Mouse (Mus musculus): Measurements from ENCODE around the gene Cercam.
"Not testable (repeated sequence)": the region's sequence is repeated elsewhere in the genome, so short reads cannot be mapped to it uniquely, and the experiment has no call there.

The Cercam gene

DNA sequence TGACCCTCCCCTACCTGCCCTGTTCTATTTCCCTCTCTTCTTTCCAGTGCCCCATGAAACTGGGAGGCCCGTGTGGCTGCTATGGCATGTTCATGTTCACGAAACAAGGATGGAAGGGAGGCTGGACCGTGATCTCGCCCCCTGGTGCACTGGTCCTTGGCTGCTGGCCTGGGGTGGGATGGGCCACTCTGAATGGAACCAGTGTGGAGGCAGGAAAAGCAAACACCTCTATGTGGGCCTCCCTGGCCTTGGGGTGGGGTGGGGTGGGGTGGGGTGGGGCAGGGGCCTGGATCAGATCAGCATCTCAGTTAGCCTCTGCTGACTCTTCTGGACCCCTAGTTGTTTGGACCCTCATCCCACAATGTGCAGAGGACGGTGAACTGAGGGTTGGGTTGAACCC is 15.2 kb upstream of the Cercam start:
- no peak for DNase-seq (ENCODE audit: low spot score)

DNA sequence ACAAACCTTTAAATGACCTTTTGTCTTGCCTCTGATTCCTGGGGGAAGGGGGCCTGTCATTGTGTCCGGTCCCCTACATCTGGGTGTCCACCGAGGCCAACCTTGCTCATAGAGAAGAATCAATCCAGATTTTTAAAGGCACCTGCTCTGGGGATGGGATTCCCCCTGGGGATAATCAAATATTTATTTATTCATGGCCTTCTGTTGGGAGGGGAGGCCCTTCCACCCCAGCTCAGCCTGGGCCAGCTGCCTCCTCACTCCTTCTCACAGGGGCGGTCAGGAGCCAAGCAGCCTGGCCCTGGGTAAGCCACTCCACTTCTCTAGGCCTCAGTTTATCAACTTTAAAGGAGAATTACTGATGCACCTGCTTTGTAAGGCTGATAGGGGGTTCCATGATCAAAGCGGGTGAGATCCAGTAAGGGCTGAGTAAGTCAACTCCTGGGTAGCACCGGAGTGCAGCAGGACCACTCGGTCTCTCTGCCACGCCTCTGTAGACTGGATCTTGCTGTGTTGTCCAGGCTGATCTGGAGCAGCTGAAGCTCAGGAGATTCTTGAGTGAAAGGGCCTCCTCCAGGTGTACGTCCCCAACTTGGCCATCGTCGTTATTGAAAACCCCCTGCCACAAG is 13.3 kb upstream of the Cercam start:
- no peak for DNase-seq (ENCODE audit: low spot score)

DNA sequence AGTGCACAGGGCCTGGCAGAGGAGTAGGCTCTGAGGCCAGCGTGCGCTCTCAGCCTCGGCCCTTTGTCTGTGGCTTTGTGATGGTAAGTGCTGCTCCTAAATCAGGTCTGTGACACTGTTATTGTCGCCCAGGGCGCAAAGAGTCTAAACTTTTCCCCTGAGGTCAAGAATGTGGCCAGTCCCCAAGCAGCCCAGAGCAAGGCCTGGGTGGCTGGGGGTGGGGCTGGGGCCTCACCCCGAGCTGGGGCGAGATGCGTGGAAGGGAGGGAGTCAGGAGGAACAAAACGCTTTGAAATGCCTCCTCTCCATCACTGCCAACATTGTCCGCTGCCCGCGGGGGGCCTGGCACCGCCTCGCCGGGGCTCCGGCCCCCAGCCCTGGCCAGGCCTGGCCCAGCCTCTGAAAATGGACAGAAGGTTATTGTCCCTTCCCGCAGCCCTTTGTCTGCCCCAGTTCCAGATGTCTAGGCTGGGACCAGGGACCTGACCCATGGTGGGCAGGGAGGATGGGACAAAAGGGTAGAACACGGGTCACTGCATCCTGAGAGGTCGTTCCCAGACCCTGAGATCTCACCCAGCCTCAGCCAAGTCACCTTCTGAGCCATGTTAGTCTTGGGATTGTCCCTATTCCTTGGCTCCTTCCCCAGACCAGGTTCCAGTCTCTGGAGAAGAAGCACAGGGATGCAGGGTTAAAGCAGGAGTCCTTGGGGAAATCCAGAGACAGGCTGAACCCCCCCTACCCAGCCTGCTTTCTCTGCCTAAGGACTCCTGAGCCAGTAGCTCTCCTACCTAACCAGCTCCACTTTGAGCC is 12.3 kb upstream of the Cercam start:
- no peak for DNase-seq (ENCODE audit: low spot score)

DNA sequence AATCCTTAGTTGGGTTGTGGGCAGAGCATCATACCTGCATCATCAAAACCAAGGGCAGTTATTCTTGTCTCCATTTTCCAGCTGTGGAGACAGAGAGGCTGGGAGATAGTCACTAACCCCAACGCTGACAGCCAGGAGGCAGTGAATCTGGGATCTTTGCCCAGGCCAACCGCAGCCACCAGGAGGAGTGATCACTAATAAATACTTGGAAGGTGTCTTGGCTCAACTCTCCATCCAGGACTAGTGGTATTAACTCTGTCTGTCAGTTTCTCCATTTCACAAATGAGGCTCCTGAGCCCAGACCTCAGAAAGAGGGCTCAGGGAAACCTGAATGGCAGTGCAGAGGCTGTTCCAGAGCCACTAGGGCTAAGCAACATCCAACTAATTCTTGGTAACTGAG is 11.6 kb upstream of the Cercam start:
- no peak for DNase-seq (ENCODE audit: low spot score)

DNA sequence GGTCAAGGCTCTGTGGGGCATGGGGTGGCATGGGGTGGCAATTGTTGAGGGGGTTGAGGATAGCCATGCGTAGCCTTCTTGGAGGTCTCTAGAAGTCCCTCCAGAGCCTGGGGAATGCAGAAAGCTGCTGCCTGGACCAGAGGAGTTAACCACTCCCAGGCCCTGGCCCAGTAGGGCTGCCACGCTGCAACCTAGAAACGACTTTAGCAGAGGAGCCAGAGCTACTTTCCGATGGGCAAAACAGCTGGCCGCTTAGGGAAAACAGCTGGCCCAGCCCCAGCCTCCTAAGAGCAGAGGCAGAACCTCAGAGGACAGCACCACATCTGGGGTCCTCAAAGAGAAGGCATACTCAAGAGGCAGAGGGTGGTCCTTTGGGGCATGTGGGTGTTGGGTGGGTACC is 11.0 kb upstream of the Cercam start:
- no peak for DNase-seq (ENCODE audit: low spot score)

- DNase-seq (ENCODE audit: low spot score), result no peak
These were observed 10.1 kb upstream of the Cercam start for GRCm38 (mm10) chr2:29858748-29859473.

DNA sequence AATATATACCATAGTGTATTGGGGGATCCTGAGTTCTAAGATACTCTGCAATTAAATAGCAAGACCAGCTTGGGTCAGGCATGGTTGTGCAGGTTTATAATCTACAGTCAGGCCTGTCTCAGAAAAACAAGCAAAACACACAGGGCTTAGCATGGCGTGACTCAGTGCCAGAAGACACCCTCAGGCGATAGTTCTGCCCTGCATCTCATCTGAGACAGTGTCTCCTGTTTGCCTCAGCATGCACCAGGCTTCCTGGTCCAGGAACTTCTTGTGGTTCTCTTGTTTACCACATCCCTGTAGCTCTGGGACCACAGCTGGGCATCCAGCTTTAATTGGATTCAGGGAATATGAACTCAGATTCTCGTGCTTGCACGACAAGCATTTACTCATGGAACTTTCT is 3.8 kb upstream of the Cercam start:
- DNase-seq (ENCODE audit: low spot score), result no peak

- peak; percentile 42 for DNase-seq (ENCODE audit: low spot score)
These were observed 885 bp downstream of the Cercam start for GRCm38 (mm10) chr2:29869646-29870451.

DNA sequence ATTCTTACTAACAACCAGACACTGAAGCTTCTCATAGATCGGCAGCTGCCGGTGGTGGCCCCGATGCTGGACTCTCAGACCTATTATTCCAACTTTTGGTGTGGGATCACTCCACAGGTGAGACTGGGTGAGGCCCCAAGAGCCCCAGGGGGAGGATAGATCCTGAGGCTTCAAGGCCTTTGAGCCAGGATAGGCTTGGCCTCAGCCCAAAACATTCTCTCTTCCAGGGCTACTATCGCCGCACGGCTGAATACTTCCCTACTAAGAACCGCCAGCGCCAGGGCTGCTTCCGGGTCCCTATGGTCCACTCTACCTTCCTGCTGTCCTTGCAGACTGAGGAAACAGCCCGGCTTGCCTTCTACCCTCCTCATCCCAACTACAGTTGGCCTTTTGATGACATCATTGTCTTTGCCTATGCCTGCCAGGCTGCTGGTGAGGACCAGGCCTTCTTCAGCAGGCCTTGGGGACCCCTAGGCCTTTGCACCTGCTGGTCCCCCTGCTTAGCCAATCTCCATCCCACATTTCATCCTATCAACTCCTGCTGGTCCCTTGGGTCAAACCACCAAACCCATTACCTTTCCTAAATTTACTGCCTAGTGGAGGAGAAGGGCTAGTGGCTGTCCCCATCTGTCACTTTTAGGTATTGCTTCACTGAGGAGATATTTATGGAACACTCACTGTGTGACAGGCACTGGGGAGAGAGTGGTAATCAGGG is 3.8 kb downstream of the Cercam start:
- DNase-seq (ENCODE audit: low spot score), result no peak

- DNase-seq (ENCODE audit: low spot score), result no peak
These were observed 4.8 kb downstream of the Cercam start for GRCm38 (mm10) chr2:29873801-29874200.

DNA sequence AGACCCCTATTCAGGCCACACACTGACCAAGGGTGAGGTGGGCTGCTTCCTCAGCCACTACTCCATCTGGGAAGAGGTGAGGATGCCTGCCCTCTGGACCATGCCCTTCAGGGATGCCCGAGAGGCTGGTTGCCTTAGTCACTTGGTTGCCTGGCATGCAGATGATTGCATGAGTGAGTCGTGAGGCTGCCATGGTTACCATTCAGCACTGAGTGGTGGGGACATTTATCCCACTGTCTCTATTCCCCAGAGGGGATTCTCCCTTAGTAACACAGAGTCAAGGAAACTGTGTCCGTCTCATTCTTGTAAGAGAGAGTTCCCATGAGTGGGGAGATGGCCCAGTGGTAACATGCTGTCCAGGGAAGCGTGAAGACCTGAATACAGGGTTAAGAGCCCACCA is 9.1 kb downstream of the Cercam start:
- no peak for DNase-seq (ENCODE audit: low spot score)

DNA sequence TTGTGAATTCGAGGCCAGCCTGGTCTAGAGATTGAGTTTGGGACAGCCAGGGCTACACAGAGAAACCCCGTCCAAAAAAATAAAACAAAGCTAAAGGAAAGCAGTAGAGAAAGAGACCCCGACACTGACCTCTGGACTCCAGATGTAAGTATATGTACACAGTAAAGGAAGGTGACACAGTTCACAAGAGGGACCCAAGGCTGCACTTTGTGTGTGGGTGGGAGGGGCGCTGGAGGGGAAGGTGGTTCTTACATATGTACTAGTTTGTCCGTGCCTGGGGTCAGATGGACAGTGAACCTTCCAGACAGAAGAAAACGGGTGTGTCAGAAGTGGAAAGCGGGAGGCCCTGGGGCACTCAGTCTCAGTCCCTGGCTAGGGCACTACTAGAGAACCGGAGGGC is 10.2 kb downstream of the Cercam start:
- no peak for DNase-seq (ENCODE audit: low spot score)

- DNase-seq (ENCODE audit: low spot score), result no peak
These were observed 11.2 kb downstream of the Cercam start for GRCm38 (mm10) chr2:29879964-29880830.

- not testable (repeated sequence) for DNase-seq (ENCODE audit: low spot score)
These were observed 17.8 kb downstream of the Cercam start for GRCm38 (mm10) chr2:29886659-29887292.

DNA sequence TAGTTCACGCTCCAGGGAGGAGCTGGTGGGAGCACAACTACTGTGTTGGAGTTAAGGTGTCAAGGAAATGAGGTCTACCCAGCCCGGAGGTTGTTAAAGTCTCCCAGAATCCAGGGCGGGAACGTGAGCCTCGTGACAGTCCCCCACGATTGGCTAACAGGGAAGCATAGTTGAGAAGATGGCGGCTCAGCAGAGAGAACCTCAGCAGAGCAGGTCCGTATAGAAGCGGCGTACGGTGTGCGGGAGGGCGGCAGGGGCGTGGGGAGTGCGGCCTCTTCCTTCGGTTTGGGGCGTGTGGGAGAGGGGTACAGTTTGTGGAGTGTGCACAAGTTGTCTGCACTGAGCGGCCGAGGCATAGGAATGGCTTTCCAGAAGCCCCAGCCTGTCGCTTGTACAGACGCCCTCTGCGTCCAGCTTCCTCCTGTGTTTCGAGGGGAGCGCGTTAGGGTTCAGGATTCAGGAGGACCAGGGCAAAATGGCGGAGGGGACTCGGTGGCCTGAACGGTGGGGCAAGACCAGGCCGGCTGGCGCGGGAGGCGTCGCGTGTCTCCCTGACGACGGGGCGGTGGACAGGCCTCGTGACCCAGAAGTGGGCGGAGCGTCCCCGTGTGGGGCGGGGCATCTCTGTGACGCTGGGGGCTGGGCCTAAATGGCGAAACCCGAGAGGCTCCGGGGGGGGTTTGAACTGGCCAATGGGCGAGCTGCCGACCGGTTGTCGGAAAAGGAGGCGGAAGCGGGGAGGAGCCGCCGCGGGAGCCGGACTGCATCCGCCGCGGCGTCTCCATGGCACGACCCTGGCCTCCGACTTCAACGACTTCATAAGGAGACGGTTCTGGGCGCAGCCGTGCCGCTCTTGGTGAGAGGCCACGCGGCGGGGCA is 20.3 kb downstream of the Cercam start, which contains the start of gene Odf2:
TSS of gene Odf2 (plus strand) at position 156 of the 879 bp plus-strand sequence.
- peak; percentile 100 for DNase-seq (ENCODE audit: low spot score)

- DNase-seq (ENCODE audit: low spot score), result peak; percentile 89
These were observed 21.2 kb downstream of the Cercam start for GRCm38 (mm10) chr2:29889991-29890833.

GRCm38 (mm10) chr2:29891773-29892172 is 22.8 kb downstream of the Cercam start:
- no peak for DNase-seq (ENCODE audit: low spot score)

DNA sequence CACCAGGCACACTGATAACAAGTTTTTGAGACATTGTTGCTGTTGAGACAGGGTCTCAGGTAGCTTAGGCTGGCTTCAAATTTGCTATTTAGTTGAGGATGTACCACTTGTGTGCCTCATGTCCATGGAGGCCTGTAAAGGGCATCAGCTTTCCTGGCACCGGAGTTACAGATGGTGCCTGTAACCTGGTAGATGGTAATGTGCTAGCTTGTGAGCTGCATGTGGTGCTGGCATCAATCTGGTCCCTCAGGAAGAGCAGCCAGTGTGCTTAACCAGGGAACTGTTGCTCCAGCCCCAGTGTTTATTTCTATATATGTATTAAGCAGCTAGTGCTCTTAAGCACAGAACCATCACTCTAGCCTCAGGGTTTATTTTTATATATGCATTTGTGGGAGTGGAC is 27.1 kb downstream of the Cercam start:
- no peak for DNase-seq (ENCODE audit: low spot score)
